15 mouse cellular contexts compared by ENCODE assay signal in the genomic region with DNA sequence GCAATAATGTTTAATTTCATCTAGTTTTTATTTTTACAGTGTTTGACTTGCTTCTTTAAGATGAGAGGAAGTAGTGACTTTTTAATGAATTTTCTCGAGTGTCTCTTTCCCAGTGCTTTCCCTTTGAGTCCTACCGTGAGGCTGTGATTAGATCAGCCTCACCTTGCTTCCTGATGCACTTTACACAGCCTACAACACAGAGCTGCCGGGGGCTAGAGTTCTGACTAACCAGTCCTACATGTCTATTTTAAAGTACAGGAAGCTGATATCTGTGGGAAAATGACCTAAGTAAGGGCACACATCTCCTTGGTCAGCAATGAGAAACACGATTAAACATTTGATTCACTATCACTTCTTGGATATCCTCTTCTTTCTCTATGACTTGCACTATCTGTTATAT.
A peak's percentile ranks its signal among the peaks of the same experiment; 100 is the strongest.
DNase-seq lines count a peak whose midpoint lies in the region; ATAC-seq and TF ChIP-seq lines count a peak whose summit lies in the region.
"Had no signal": no experiment of that assay in that cellular context is flagged by ENCODE, and none has a peak within 500 bp of the region (broad histone marks: within the 10 kb centered on the region; RNA-seq: fewer than 3 reads in every experiment).

No protein-coding gene starts in this region.

- ATAC-seq in lung, embryonic 15.5 days (ENCODE audit: borderline replicate concordance, extremely low read depth, low FRiP score, low TSS enrichment): no peak
- no peak for ATAC-seq in lung, postnatal 0 days
- ATAC-seq in embryonic facial prominence, embryonic 15.5 days (ENCODE audit: insufficient number of reproducible peaks, low FRiP score, low TSS enrichment, low read depth): no peak
- ATAC-seq in stomach, embryonic 15.5 days (ENCODE audit: insufficient read depth, low FRiP score, low read depth): no peak
- ATAC-seq in midbrain, embryonic 15.5 days (replicated peaks): no peak
- ATAC-seq: forebrain, embryonic 13.5 days had no signal

- DNase-seq in heart, embryonic 10.5 days (ENCODE audit: low spot score): no peak
- no peak for DNase-seq in heart, adult 8-10 months (ENCODE audit: low spot score)
- DNase-seq in lung, postnatal 0 days (ENCODE audit: low spot score): no peak
- no peak for DNase-seq in layer of hippocampus, postnatal 10 days (ENCODE audit: low spot score in 2 of 2)
- DNase-seq: cerebellum, adult 9-10 months; thymus, adult 2 months had no signal

- no peak for TF ChIP-seq EP300 in lung, postnatal 0 days (IDR thresholded peaks at IDR 0.05)

- peaks cover 24% of the 10 kb centered on the region for H3K4me1 ChIP-seq in heart, embryonic 10.5 days
- H3K4me1 ChIP-seq in lung, embryonic 15.5 days: peaks cover 25% of the 10 kb centered on the region
- H3K4me1 ChIP-seq in lung, postnatal 0 days (ENCODE audit: insufficient read depth, low read depth, low read length): no peaks in the 10 kb centered on the region
- peaks cover 16% of the 10 kb centered on the region; the same call in 1 of the 2 replicates for H3K4me1 ChIP-seq in embryonic facial prominence, embryonic 15.5 days
- peaks cover 17% of the 10 kb centered on the region for H3K4me1 ChIP-seq in stomach, embryonic 15.5 days
- no peaks in the 10 kb centered on the region for H3K4me1 ChIP-seq in midbrain, embryonic 15.5 days

- H3K27me3 ChIP-seq in heart, embryonic 10.5 days (ENCODE audit: insufficient read depth, poor library complexity, severe bottlenecking): no peaks in the 10 kb centered on the region
- H3K27me3 ChIP-seq in lung, embryonic 15.5 days: no peaks in the 10 kb centered on the region
- no peaks in the 10 kb centered on the region for H3K27me3 ChIP-seq in lung, postnatal 0 days (replicated peaks; ENCODE audit: insufficient read depth, low read length)
- no peaks in the 10 kb centered on the region for H3K27me3 ChIP-seq in embryonic facial prominence, embryonic 15.5 days
- H3K27me3 ChIP-seq in stomach, embryonic 15.5 days (replicated peaks): no peaks in the 10 kb centered on the region
- no peaks in the 10 kb centered on the region for H3K27me3 ChIP-seq in midbrain, embryonic 15.5 days (replicated peaks)
- H3K27me3 ChIP-seq: forebrain, embryonic 13.5 days; kidney, embryonic 15.5 days; megakaryocyte, embryonic 14.5 days; neural tube, embryonic 13.5 days had no signal

- no peak for TF ChIP-seq CTCF in lung, postnatal 0 days (IDR thresholded peaks at IDR 0.05)

- 0 out of 2 replicates have a peak overlapping the region, but pooled peaks have one; percentile 29 for H3K27ac ChIP-seq in heart, embryonic 10.5 days
- H3K27ac ChIP-seq in lung, embryonic 15.5 days: peak overlapping the region; percentile 61
- no peak overlapping the region for H3K27ac ChIP-seq in lung, postnatal 0 days (ENCODE audit: low read length)
- H3K27ac ChIP-seq in embryonic facial prominence, embryonic 15.5 days (replicated peaks): 0 out of 2 replicates have a peak overlapping the region, but pooled peaks have one; percentile 31
- peak overlapping the region; percentile 78 for H3K27ac ChIP-seq in stomach, embryonic 15.5 days
- H3K27ac ChIP-seq in midbrain, embryonic 15.5 days: no peak overlapping the region
- H3K27ac ChIP-seq: forebrain, embryonic 13.5 days; hindbrain, embryonic 10.5 days had no signal

- no peaks in the 10 kb centered on the region for H3K9me3 ChIP-seq in heart, embryonic 10.5 days
- no peaks in the 10 kb centered on the region for H3K9me3 ChIP-seq in lung, embryonic 15.5 days
- H3K9me3 ChIP-seq in lung, postnatal 0 days (ENCODE audit: low read length): no peaks in the 10 kb centered on the region
- H3K9me3 ChIP-seq in embryonic facial prominence, embryonic 15.5 days (replicated peaks): no peaks in the 10 kb centered on the region
- no peaks in the 10 kb centered on the region for H3K9me3 ChIP-seq in stomach, embryonic 15.5 days
- H3K9me3 ChIP-seq in midbrain, embryonic 15.5 days: no peaks in the 10 kb centered on the region
- H3K9me3 ChIP-seq: forebrain, embryonic 13.5 days; hindbrain, embryonic 10.5 days; kidney, embryonic 15.5 days; megakaryocyte, embryonic 14.5 days; neural tube, embryonic 13.5 days had no signal

- no peak overlapping the region for H3K4me3 ChIP-seq in heart, embryonic 10.5 days
- no peak overlapping the region for H3K4me3 ChIP-seq in lung, embryonic 15.5 days
- no peak overlapping the region for H3K4me3 ChIP-seq in lung, postnatal 0 days (ENCODE audit: low read depth, low read length)
- no peak overlapping the region for H3K4me3 ChIP-seq in embryonic facial prominence, embryonic 15.5 days (replicated peaks)
- no peak overlapping the region for H3K4me3 ChIP-seq in stomach, embryonic 15.5 days (replicated peaks)
- H3K4me3 ChIP-seq in midbrain, embryonic 15.5 days: no peak overlapping the region
- H3K4me3 ChIP-seq: forebrain, embryonic 13.5 days; hindbrain, embryonic 10.5 days; kidney, embryonic 15.5 days; neural tube, embryonic 13.5 days had no signal

- WGBS in heart, embryonic 10.5 days: 43% methylated on average over 4 of the region's 4 CpGs
- 13% methylated on average over 4 of the region's 4 CpGs for WGBS in lung, embryonic 15.5 days
- 12% methylated on average over 4 of the region's 4 CpGs for WGBS in lung, postnatal 0 days
- WGBS in embryonic facial prominence, embryonic 15.5 days: 43% methylated on average over 4 of the region's 4 CpGs
- WGBS in stomach, embryonic 15.5 days: 14% methylated on average over 4 of the region's 4 CpGs
- 77% methylated on average over 4 of the region's 4 CpGs for WGBS in midbrain, embryonic 15.5 days

- H3K36me3 ChIP-seq in heart, embryonic 10.5 days: peaks cover 11% of the 10 kb centered on the region; the same call in 1 of the 2 replicates
- no peaks in the 10 kb centered on the region for H3K36me3 ChIP-seq in lung, embryonic 15.5 days
- no peaks in the 10 kb centered on the region for H3K36me3 ChIP-seq in lung, postnatal 0 days (ENCODE audit: insufficient read depth, low read length)
- H3K36me3 ChIP-seq in embryonic facial prominence, embryonic 15.5 days: no peaks in the 10 kb centered on the region
- H3K36me3 ChIP-seq in stomach, embryonic 15.5 days: 0 out of 2 replicates have a peak, but pooled peaks cover 4% of the 10 kb centered on the region
- H3K36me3 ChIP-seq in midbrain, embryonic 15.5 days (replicated peaks): no peaks in the 10 kb centered on the region

- no peak overlapping the region for H3K4me2 ChIP-seq in lung, embryonic 15.5 days
- no peak overlapping the region for H3K4me2 ChIP-seq in lung, postnatal 0 days (replicated peaks; ENCODE audit: low read depth, low read length)
- no peak overlapping the region for H3K4me2 ChIP-seq in embryonic facial prominence, embryonic 15.5 days (replicated peaks)
- peak overlapping the region; percentile 25 for H3K4me2 ChIP-seq in stomach, embryonic 15.5 days
- H3K4me2 ChIP-seq in midbrain, embryonic 15.5 days: no peak overlapping the region
- H3K4me2 ChIP-seq: forebrain, embryonic 13.5 days; kidney, embryonic 15.5 days; neural tube, embryonic 13.5 days had no signal

- H3K9ac ChIP-seq in lung, embryonic 15.5 days: no peak overlapping the region
- H3K9ac ChIP-seq in lung, postnatal 0 days (replicated peaks; ENCODE audit: low read depth): no peak overlapping the region
- no peak overlapping the region for H3K9ac ChIP-seq in embryonic facial prominence, embryonic 15.5 days
- H3K9ac ChIP-seq in stomach, embryonic 15.5 days: no peak overlapping the region
- no peak overlapping the region for H3K9ac ChIP-seq in midbrain, embryonic 15.5 days
- H3K9ac ChIP-seq: forebrain, embryonic 13.5 days; kidney, embryonic 15.5 days; neural tube, embryonic 13.5 days had no signal

Comparison
In these comparisons a context has a peak if more than half of its experiments do, and no peak if none do; other contexts are left out.
1. H3K27ac ChIP-seq: peak in heart, embryonic 10.5 days (single experiment), lung, embryonic 15.5 days (single experiment), embryonic facial prominence, embryonic 15.5 days (single experiment) and stomach, embryonic 15.5 days (single experiment); none in lung, postnatal 0 days (single experiment) and midbrain, embryonic 15.5 days (single experiment).